Mouse (Mus musculus) hindbrain, postnatal 0 days (tissue): ENCODE data around the gene Fstl3. TPM values are rescaled to one million over a fixed set of nuclear protein-coding genes. Genes with fewer than 3 reads are reported as not detected.

ENCODE experiments used
- ATAC-seq: fragments of 200-750 bp; cut with Nextera tagmentation; 2 replicates; pipeline ENCODE4 v1.8.0; 2017; ENCODE audit warnings: mild to moderate bottlenecking, moderate TSS enrichment, moderate library complexity
- DNase-seq: peaks from one replicate; pipeline ENCODE4 v3.0.0-alpha.2; 2015; ENCODE audit warnings: low spot score
- H3K27ac ChIP-seq: fragments of 300-500 bp; sonication (generic); 2 replicates; pipeline ENCODE4 v1.5.1; 2014; ENCODE audit warnings: mild to moderate bottlenecking
- H3K27me3 ChIP-seq: fragments of 300-500 bp; sonication (generic); 2 replicates; pipeline ENCODE4 v1.6.1; 2014; ENCODE audit warnings: low read length, mixed read lengths; ENCODE audit not compliant: insufficient read depth
- H3K36me3 ChIP-seq: fragments of 300-500 bp; sonication (generic); 2 replicates; pipeline ENCODE4 v1.6.1; 2014; ENCODE audit warnings: low read length, mixed read lengths; ENCODE audit not compliant: insufficient read depth
- H3K4me1 ChIP-seq: fragments of 300-500 bp; sonication (generic); 2 replicates; pipeline ENCODE4 v1.6.1; 2014; ENCODE audit warnings: antibody characterized with exemption, low read length, mixed read lengths; ENCODE audit not compliant: insufficient read depth
- H3K4me2 ChIP-seq: fragments of 300-500 bp; sonication (generic); 2 replicates; pipeline ENCODE4 v1.6.1; 2014; ENCODE audit warnings: low read depth, mild to moderate bottlenecking, low read length, moderate library complexity, mixed read lengths
- H3K4me3 ChIP-seq: fragments of 300-500 bp; sonication (generic); 2 replicates; pipeline ENCODE4 v1.5.1; 2014; ENCODE audit warnings: low read length
- H3K9ac ChIP-seq: fragments of 300-500 bp; sonication (generic); replicated peaks from 2 replicates; pipeline ENCODE4 v1.6.1; 2014; ENCODE audit warnings: mild to moderate bottlenecking, low read length, moderate library complexity, mixed read lengths
- H3K9me3 ChIP-seq: fragments of 300-500 bp; sonication (generic); 2 replicates; pipeline ENCODE4 v1.6.1; 2016; ENCODE audit warnings: low read length, mixed read lengths
- CTCF ChIP-seq: IDR thresholded peaks from 2 replicates; pipeline ENCODE4 v1.5.1; 2016; ENCODE audit warnings: antibody characterized with exemption, control low read depth, low read depth
- WGBS: fragments of 180-500 bp; shearing (Covaris S2); extraction: QIAGEN DNeasy Blood & Tissue Kit; methylation state at CpG from one replicate; pipeline ENCODE4 v1.1.7; 2014; 5-methylcytosine and 5-hydroxymethylcytosine counted together
- polyA plus RNA-seq: library from polyadenylated mRNA; unstranded; fragments of >200 nt; fragmentation: Nextera tagmentation; extraction: Ambion mirVana; gene quantifications from 2 replicates; pipeline ENCODE4 v1.2.1, GENCODE M21; 2015
- total RNA-seq: library from RNA; depleted of rRNA; stranded (reverse); fragments of >200 nt; gene quantifications from 2 replicates; pipeline ENCODE4 v1.2.3, GENCODE M21; 2014

Gene Fstl3
- total and polyA plus RNA-seq, 2 experiments from 2014 or later = 2.6 to 3.2 TPM

DNA sequence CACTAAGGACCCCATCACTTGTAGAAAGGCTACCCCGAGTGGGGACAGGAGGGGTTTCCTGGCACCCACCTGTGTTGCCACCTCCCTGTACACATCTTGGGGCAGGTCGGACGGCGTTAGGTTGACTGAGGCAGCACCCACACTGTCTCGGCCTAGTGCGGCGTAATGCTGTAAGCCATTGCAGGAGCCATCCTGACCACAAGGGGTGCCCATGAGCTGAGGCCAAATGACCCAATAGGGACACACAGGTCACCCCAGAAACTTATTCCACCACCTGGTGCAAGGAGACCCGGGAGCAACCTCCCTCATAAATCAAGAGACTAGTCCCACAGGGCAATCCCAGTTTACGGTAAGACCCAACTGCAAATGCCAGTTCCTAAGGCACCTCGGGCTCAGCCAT lies 38.8 kb upstream of the Fstl3 start:
- H3K27me3 ChIP-seq = no peaks in the 10 kb centered on the region
- H3K36me3 ChIP-seq = peaks cover 73% of the 10 kb centered on the region
- H3K4me2 ChIP-seq = no peak overlapping the region
- H3K4me1 ChIP-seq = no peaks in the 10 kb centered on the region
- peak; percentile 62 for TF ChIP-seq CTCF
- ATAC-seq = no peak
- no peak for DNase-seq
- H3K9ac ChIP-seq = no peak overlapping the region
- no peak overlapping the region for H3K4me3 ChIP-seq
- WGBS = 88% methylated on average over 10 of the region's 10 CpGs
- H3K9me3 ChIP-seq = peaks cover 7% of the 10 kb centered on the region; the same call in 1 of the 2 replicates
- no peak overlapping the region for H3K27ac ChIP-seq

DNA sequence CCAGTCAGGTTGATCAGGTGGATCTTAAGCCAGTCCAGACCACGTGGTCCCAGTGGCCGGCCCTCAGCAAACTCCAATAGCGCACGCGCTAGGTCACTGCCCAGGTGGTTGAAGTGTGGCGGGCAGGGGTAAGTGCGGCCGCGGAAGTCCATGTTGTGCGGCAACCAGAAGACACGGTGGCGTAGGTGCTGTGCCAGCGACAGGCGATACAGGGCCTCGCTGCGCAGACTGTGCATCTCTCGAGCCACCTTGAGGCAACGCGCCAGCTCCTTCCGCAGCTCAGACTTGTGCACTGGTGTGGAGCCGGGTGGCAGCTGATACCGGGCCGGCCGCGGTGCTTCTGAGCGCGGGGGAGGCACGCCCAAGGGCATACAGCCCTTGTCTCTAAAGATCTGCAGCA lies 37.8 kb upstream of the Fstl3 start:
- H3K27me3 ChIP-seq = no peaks in the 10 kb centered on the region
- 97% methylated on average over 28 of the region's 28 CpGs for WGBS
- H3K27ac ChIP-seq = no peak overlapping the region
- H3K4me2 ChIP-seq = no peak overlapping the region
- TF ChIP-seq CTCF = no peak
- H3K9me3 ChIP-seq = peaks cover 7% of the 10 kb centered on the region; the same call in 1 of the 2 replicates
- H3K4me3 ChIP-seq = no peak overlapping the region
- no peaks in the 10 kb centered on the region for H3K4me1 ChIP-seq
- no peak overlapping the region for H3K9ac ChIP-seq
- peaks cover 68% of the 10 kb centered on the region for H3K36me3 ChIP-seq
- ATAC-seq (no peak), DNase-seq (no peak)

DNA sequence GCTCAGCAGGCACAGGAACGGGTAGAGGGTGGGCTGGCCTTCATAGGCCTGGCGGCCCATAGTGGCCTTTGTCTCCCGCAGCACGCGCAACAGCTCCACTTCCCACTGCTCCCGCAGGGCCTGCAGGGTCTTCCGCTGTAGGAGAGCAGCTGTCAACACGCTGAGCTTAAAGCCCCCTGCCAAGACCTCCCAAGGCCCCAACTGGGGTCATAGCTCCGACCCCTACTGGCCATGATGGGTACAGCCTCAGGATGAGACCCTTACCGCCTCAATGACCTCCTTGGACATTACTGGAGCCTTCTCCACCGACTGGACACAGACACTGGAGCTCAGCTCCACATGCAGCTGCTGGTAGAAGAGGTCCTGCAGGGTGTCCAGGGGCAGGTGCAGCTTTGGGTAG lies 36.2 kb upstream of the Fstl3 start:
- Histone ChIP-seq H3K9me3 (peaks cover 7% of the 10 kb centered on the region; the same call in 1 of the 2 replicates), H3K4me3 (no peak overlapping the region), H3K4me1 (no peaks in the 10 kb centered on the region; the same call in 1 of the 2 replicates), H3K9ac (no peak overlapping the region), H3K36me3 (peaks cover 57% of the 10 kb centered on the region), H3K27ac (no peak overlapping the region), H3K27me3 (no peaks in the 10 kb centered on the region), H3K4me2 (no peak overlapping the region)
- WGBS = 49% methylated on average over 11 of the region's 11 CpGs
- no peak for ATAC-seq
- TF ChIP-seq CTCF = peak; percentile 39
- no peak for DNase-seq

DNA sequence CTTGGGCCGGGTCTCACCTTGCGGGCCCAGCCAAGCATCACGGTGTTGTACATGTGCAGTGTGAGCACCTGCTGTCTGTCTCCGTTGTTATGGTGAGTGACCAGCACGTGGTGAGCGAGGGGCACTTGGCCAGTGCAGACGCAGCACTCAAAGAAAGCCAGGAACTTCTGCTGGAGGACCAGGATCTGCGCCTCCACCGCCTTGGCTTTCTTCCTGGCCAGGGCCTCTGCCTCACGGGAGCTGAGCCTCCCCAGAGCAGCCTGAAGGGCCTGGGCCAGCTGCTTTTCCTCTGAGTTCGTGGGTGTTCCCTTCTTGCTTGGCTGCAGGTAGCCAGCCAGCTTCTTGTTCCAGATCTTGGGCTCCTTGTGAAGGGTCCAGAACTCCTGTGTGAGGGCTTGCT lies 33.9 kb upstream of the Fstl3 start:
- WGBS = 92% methylated on average over 11 of the region's 11 CpGs
- Histone ChIP-seq H3K9me3 (peaks cover 7% of the 10 kb centered on the region; the same call in 1 of the 2 replicates), H3K4me3 (no peak overlapping the region), H3K27me3 (no peaks in the 10 kb centered on the region), H3K27ac (no peak overlapping the region), H3K4me1 (peaks cover 3% of the 10 kb centered on the region; the same call in 1 of the 2 replicates), H3K4me2 (no peak overlapping the region), H3K9ac (no peak overlapping the region), H3K36me3 (peaks cover 38% of the 10 kb centered on the region)
- no peak for TF ChIP-seq CTCF
- ATAC-seq = no peak
- no peak for DNase-seq

DNA sequence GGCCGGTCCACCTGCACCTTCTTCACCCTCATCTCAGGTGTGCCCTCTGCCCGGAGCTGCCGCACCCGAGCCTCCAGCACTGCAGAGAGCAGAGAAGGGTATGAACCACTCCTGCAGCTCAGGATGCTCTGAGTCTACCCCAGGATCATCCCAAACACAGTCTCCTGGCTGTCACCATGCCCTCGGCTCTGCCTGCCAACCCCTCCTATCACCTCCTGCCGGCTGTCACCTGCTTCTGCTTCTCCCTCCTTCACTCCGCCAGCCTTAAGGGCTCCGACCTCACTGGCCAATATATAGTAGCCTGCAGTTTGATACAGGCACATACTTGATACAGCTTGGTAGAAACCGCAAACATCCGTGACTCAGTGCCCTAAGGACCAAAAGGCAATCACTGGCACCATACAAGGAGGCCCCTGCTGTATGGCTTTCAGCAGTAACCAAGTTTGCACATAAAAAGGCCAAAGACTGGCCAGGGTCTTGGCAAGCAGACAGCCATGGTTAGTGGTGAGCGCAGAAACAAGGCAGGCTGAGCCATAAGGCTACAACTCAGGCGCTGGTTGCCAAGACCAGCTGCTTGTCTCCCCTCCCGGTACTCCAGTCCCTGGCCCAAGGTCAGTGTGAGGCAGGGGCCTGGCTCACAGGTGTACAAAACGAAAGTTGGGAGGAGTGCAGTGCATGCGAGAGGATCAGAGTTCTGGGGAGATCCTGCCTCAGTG lies 33.3 kb upstream of the Fstl3 start:
- TF ChIP-seq CTCF = no peak
- H3K9me3 ChIP-seq = peaks cover 7% of the 10 kb centered on the region; the same call in 1 of the 2 replicates
- no peak overlapping the region for H3K27ac ChIP-seq
- no peak overlapping the region for H3K4me2 ChIP-seq
- peaks cover 3% of the 10 kb centered on the region; the same call in 1 of the 2 replicates for H3K4me1 ChIP-seq
- H3K4me3 ChIP-seq = no peak overlapping the region
- no peak overlapping the region for H3K9ac ChIP-seq
- no peak for ATAC-seq
- WGBS = 92% methylated on average over 15 of the region's 15 CpGs
- no peaks in the 10 kb centered on the region for H3K27me3 ChIP-seq
- peaks cover 32% of the 10 kb centered on the region for H3K36me3 ChIP-seq
- no peak for DNase-seq

DNA sequence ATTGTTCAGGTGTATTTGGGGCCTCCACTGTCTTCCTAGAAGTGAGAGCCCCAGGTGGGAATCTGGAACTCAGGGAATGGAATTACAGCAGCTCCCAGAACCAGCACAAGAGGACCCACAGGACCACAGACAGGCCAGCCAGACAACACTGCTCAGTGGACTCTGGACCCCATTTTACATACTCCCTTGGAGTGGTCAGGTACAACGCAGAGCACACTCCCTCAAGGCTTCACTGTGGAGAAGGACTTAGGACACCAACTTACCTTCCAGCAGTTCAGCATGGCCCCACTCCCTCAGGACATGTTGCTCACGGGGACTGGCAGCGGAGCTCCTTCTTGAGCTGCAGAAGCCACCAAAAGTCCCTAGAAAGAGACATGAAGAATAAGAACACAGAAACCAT lies 31.7 kb upstream of the Fstl3 start:
- 87% methylated on average over 3 of the region's 3 CpGs for WGBS
- Histone ChIP-seq H3K4me3 (no peak overlapping the region), H3K4me1 (peaks cover 3% of the 10 kb centered on the region; the same call in 1 of the 2 replicates), H3K9me3 (no peaks in the 10 kb centered on the region), H3K27me3 (no peaks in the 10 kb centered on the region), H3K36me3 (peaks cover 16% of the 10 kb centered on the region), H3K4me2 (peak overlapping the region; percentile 77), H3K27ac (no peak overlapping the region), H3K9ac (0 out of 2 replicates have a peak overlapping the region, but pooled peaks have one; percentile 10)
- no peak for ATAC-seq
- no peak for TF ChIP-seq CTCF
- no peak for DNase-seq
